Mouse (Mus musculus) lung, adult 2 months (tissue): ENCODE data around the gene Kcnk16.

Source experiments
- CTCF ChIP-seq: fragments of 200-500 bp; IDR thresholded peaks from 2 replicates; pipeline ENCODE4 v1.5.1; 2011; ENCODE audit warnings: mild to moderate bottlenecking, low read length, control low read depth; ENCODE audit not compliant: insufficient read depth
- POLR2A ChIP-seq: fragments of 200-500 bp; IDR thresholded peaks from 2 replicates; pipeline ENCODE4 v1.6.1; 2011; ENCODE audit warnings: low read depth, mild to moderate bottlenecking, control low read depth, low read length, borderline replicate concordance; ENCODE audit errors: extremely low read depth

DNA sequence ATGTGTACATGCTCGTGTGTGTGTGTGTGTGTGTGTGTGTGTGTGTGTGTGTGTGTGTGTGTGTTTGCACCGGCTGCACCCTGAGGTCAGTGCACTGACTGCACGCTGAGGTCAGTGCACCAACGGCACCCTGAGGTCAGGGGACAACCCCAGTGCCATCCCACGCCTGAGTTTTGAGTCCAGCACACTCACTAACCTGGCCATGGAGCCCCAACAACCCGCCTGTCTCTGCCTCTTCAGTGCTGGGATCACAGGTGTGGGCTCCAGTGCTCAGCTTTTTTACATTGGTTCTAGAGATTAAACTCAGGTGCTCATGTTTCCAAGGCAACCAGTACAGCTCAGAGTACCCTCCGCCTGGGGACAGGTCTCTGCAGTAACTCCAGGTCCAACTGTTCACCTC, 42.5 kb downstream of the Kcnk16 start:
- TF ChIP-seq CTCF (no peak), POLR2A (no peak)
